Mouse (Mus musculus) left cerebral cortex, postnatal 25 days (tissue): ENCODE measurements around the gene Defb22. TPM values are rescaled to one million over a fixed set of nuclear protein-coding genes. Genes with fewer than 3 reads are reported as not detected.
A peak's percentile ranks its signal among the peaks of the same experiment; 100 is the strongest.

Experiments used
- DNase-seq, 2 experiments: peaks; one replicate each; pipeline ENCODE4 v3.0.0; 2022; ENCODE audit warnings: low spot score in 2 of 2, mixed read lengths in 1 of 2
- intact Hi-C: fragments of 180-260 bp; cut with DNase I; formaldehyde crosslinking; loops from one replicate; pipeline ENCODE4 v1.15.1; 2025
- total RNA-seq, 2 experiments: library from RNA; stranded (reverse); gene quantifications; 2 replicates each; pipeline ENCODE4 v1.2.3; 2021

Gene Defb22
- total RNA-seq = not detected

DNA sequence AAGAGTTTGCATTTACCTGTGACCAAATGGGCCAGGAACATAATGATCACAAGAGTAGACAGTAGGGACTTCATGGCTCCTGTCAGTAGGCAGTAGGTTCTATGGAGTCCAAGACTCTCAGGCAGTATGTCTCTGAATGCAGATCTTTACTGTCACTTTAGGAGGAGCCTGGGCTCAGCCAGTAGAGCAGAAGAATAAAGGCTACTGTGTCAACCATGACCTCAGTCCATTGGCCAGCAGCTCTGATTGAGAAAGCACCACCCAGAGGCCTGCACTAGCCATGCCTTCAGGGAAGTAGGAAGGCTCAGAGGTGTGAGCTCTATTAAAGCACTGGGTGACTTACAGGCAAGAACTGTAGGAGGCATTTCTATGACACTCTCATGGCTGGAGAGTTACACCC lies at the start of gene Defb22:
TSS of gene Defb22 (minus strand) at position 101 of the 400 bp plus-strand sequence.
- DNase-seq = no peak
- intact Hi-C loops = no loop called here

DNA sequence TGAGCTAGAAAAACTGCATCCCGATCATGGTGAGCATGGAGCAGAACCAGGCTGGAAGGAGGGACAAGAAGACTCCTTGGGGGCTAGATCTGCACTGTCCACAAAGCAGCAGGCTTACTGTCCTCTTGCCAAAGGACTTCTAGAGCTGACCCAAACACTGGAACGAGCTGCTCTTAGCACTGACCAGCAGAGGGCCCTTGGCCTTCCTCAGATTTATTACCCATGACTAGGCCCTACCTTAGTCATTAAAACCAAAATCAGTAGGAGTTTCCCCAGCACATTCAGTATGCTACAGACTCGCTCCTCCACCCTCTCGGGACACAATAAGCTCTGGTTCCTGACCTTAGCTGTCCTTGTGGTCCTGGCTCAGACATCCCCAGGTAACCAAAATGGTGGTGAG lies 28.0 kb upstream of the Defb22 start, which contains the start of gene Defb28:
TSS of gene Defb28 (plus strand) at position 275 of the 400 bp plus-strand sequence.
- intact Hi-C loops = no loop called here
- DNase-seq = no peak

DNA sequence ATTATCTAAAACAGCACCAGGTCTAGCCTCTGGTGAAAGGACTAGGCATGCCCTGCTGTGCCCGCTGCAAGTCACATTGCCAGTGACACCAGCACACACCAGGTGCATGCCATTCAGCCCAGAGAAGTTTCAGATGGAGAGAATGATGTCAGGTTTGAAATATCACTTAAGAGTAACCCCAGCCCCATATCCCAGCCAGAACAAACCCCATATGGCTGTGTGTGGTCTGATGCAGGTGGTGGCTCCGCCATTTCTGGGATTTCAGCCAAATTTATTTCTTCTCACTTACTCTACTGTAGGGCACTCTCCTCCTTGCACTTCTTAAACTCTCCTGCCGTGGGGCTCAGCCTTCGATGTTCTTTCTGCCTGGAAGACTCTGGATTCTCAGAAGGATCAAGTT lies 26.1 kb upstream of the Defb22 start:
- intact Hi-C loops = no loop called here
- DNase-seq = no peak

DNA sequence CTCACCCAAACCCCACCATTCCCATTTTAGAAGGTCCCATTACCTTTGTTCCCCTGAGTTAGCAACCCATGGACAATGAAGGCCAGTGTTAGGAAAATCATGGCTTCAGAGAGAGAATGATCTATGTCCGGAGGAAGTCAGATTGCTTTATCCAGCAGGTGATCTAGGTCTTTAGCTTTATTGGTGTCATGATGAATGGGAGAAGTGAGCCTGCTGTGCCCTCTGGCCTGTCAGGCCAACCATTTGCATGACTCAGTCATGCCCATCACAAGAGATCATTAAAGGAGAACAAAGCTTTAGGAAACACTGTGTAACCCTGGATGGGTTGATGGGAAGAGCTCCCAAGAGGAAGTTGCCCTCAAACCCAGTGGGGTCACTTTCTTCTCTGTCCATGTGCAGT lies 21.7 kb upstream of the Defb22 start, which contains the start of gene Defb26:
TSS of gene Defb26 (minus strand) at position 101 of the 400 bp plus-strand sequence.
- intact Hi-C loops = no loop called here
- DNase-seq = no peak

DNA sequence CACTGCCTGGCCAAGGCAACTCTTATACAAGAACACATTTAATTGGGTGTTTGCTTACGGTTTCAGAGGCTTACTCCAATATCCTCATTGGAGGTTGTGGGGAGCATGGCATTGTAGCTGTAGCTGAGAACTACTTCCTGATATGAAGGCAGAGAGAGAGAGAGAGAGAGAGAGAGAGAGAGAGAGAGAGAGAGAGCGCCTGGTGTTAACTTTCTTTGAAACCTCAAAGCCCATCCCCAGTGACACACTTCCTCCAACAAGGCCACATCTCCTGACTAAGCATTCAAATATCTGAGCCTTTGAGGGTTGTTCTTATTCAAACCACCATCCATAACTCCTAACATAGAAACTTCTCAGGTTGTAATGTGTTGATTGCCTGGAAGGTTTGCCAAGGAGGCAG lies 14.0 kb upstream of the Defb22 start:
- DNase-seq = no peak
- intact Hi-C loops = no loop called here

DNA sequence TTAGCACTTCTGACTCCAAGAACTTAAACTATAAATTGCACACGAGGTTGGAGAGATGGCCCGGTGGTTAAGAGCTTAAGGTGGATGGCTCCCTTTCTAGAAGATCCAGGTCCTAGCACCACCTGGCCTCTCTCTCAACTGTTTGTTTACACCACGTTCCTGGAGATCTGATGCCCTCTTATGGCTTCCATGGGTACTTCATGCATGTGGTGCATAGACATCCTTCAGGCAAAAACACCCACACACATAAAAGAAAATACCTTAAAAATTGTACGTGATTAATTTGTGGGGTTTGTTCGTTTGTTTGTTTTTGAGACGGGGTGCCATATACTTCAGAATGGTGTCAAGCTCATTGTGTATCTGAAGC lies 10.9 kb upstream of the Defb22 start:
- intact Hi-C loops = no loop called here
- DNase-seq = no peak

DNA sequence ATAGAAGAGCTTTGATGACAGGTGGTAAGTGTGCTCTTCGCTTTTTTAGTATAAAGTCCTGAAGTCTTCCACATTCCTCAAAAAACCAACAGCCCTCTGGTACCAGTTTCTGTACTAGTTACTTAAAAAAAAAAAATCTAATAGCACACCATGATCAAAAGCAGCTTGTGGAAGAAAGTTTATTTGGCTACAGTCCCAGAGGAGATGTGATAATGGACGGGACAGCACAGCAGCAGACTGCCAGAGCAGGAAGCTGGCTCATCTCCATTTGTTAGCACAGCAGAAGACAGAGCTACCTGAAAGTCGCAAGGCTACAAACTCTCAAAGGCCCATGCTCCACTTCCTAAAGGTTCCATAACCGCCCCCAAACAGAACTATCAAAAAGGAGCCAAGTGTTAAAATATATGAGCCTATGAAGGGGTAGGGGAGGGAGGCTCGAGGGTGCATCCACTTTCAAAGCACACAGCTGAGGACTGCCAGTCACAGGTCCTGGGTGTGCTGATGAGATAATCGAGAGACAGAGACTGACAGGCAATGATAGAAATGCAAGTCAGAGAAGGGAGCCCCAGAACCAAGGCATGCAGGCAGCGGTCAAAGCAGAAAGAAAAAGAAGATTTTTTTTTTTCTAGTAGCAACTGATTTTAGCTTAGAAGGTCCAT lies 10.4 kb upstream of the Defb22 start:
- intact Hi-C loops = no loop called here
- DNase-seq = no peak

DNA sequence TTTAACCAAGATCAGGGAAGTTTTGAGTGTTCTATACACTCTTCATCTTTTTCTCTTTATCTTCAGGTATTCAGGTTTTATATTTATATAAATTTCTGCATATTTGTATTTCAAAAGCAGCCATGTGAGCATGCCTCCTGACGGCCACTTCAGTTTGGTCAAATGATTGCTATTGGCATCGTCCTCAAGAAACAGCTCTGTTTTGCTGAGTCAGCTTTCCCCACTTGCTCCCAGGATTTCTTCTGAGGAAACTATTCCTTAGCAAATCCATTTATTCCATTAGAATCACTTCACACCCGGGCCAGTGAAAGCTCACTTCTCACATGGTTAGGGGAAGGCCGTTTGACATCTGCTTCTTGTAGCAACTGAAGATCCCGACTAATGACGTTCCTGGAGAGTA lies 8.1 kb upstream of the Defb22 start:
- no peak for DNase-seq
- intact Hi-C loops = no loop called here

DNA sequence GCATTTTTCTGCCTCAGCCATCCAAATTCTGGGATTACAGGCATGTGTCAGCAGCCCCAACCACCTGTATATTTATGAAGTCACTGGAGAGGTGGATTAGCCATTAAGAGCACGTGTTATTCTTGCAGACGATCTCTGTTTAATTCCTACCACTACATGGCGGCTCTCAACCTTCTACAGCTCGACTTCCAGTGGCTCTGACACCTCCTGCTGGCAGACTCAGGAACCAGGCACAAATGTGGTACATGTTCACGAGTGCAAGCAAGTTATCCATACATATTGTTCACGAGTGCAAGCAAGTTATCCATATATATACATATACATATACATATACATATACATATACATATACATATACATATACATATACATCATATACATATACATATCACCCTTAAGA lies 3.2 kb upstream of the Defb22 start:
- no peak for DNase-seq
- intact Hi-C loops = no loop called here

DNA sequence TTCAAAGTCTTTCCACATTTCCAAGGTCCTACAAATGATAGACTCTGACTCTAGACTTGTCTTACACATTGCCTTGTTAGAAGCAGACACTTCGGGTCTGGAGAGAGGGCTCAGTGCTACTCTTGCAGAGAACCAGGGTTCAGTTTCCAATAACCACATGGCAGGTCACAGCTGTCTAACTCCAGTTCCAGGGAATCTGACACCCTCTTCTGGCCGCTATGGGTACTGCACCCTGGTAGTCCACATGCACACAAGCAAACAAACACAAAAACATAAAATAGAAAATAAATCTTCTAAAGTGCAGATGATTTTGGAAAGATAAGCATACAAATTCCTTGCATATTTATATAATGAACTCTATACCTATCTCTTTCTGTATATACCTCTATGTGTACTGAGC lies 2.9 kb downstream of the Defb22 start:
- DNase-seq = no peak
- intact Hi-C loops = no loop called here

DNA sequence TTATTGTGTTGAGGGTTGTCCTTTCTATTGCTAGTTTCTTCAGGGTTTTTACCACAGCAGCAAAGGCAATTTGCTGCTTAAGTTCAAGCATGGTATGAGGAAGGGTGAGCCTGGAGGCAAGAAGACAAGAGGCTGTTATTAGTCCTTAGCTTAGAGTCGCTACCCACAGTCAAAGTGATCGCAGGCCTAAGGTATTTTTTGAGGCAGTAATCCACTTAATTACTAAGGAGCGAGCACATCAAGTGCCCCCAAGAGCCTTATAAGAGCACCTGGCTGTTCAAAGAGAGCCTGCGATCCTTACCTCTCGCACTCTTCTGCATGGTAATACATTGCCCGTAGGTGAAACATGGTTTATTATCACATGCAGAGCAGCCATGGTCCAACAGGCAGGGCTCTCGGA lies 8.2 kb downstream of the Defb22 start:
- intact Hi-C loops = no loop called here
- no peak for DNase-seq

DNA sequence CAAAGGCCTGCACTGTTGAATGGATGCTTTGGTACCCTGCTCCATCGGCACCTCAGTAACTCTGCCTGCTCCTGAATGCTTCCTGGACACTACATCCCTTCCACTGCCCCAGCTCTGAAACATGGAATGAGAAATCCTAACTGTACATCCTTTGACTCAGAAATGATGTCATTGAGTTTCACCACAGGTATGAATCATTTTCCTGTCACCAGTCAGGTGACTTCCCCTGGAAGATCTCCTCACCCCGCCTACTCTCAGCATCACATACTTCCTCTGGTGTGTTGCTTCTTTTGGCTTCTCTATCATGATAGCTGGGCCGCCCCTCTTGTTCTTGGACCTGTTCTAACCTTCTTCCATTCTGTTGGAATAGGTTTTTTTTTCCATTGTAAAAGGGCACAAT lies 9.1 kb downstream of the Defb22 start:
- no peak for DNase-seq
- intact Hi-C loops = no loop called here

DNA sequence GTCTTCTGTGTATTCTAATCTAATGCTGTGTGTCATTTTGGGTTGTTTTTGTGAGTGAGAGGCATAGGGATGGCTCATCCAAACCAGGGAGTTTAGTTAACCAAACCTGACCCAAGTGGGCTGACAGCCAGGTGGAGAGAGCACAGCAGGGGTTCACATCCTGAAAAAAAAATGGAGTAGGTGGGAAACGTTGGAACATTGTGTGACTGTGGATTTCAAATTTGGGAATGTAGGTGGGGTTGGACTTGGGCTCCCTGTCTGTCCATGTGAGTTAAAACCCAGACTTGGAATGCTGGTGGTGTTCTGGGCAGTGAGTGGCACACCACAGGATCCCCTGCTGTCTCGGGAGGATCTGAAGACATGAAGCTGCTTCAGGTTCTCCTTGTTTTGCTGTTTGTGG lies 13.2 kb downstream of the Defb22 start, which contains the start of gene Defb20:
TSS of gene Defb20 (plus strand) at position 301 of the 400 bp plus-strand sequence.
- intact Hi-C loops = no loop called here
- DNase-seq = no peak

DNA sequence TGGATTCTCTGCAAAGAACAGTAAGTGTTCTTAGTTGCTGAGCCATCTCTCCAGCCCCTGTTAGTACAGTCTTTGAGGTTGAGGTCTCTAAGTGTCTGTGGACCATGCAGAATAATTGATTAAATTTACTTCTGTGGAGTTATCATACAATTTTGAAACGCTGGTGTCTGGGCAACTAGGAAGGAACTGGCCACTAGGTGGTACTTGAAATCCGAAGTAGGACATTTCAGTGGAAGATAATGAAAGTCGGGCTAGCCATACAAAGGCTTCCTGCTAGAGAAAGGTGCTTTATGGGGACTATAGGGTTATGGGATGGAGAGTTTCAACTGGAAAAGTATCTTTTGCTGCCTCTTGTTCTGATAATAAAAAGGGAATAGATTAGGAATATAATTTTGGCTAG lies 17.5 kb downstream of the Defb22 start:
- intact Hi-C loops = loop anchor here (1.0 kb wide), 1 partner anchor 72 kb away; no protein-coding TSS in a partner anchor
- no peak for DNase-seq

DNA sequence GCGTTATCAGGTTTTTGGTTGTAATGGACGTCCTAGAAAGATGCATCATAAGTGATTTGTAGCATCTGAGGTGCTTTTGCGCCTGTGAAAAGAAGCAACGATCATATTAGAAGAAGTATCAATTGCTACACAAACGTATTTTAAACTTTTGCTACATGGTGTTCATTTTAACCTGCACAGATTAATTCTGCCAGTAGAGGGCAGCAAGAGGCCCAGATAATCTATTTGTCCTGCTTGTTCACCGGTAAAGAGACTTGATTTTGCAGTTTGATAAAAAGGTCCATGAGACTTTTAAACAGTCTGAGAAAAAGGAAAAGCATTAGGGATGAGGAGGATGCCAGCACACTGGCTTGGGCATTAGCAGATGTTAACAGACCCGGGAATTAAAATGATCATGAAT lies 19.0 kb downstream of the Defb22 start:
- intact Hi-C loops = no loop called here
- peak; percentile 63 to 65 for DNase-seq

DNA sequence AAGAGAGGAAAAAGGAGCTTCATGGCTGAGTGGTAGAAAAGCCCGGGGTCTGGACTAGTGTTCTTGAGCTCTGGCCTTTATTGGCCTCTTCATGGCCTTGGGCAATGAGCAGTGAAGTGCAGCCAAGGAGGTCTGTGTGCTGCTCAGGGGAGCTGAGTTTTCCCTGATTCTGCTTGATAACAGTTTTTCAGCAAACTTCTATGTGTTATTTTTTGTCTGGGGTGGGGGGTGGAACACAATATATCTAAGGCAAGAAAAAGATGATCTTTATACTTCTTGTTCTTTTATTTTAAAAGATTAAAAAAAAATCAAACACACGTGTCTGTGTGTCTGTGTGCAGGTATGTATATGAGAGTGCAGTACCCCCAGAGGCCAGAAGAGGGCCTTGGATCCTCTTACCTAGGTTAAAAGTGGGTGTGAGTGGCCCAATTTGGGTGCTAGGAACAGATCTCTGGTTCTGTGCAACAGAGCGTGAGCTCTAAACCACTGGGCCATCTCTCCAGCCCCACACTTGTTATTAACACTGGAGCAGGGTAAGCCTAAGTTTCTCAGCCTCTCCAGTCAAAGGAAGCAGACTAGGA lies 25.3 kb downstream of the Defb22 start, which contains the start of gene Defb23:
TSS of gene Defb23 (minus strand) at position 51 of the 581 bp plus-strand sequence.
- intact Hi-C loops = no loop called here

DNA sequence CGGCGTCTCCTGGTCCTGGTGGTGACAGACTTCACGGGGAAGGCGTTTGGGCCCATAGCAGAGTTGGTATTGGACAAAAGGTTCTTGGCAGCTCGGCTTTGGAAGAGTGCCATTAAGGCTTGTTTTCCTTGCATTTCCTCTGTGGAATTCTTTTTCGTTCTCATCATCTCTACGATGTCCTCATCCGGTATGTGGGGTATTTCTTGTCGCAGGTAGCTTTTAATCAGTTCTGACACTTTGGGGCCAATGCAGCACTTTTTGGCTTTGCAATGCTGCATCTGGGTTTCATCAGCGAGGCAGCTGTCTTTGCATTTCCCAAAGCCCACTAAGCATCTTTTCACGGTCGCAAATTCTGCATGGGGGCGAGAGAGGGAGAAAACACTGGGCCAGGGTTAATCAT lies 30.7 kb downstream of the Defb22 start:
- intact Hi-C loops = no loop called here
- DNase-seq = no peak

More for the DNA sequence above, 25.3 kb downstream of the Defb22 start, which contains the start of gene Defb23:
- no peak for DNase-seq

DNA sequence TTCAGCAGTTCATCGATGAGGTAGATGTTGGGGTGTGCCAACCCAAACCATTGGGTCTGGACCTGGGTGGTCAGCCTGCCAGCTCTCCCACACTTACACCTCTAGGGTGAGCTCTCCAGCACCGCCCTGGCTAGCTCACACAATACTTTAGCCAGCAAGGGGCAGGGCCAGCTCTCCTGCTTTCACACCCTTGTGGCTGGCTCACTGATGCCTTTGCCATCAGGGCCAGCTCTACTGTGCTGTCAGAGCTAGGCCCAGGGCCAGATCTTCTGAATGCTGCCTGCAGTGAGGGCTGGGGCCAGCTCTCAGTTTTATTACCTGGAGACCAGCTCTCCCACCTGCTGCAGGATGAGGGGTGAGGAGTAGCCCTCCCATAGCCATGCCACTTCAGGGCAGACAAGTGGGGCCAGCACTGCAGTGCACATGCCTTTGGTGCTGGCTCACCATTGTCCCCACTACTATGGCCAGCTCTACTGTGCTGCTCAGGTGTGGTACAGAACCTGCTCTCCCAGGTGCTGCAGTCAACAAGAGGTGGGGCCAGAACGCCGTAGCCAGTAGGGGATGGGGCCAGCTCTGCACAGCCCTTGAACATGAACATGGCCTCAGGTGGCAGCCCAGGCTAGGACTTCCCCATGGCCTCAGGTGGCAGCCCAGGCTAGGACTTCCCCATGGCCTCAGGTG lies 37.7 kb downstream of the Defb22 start:
- intact Hi-C loops = loop anchor here (5.0 kb wide), 1 partner anchor 90 kb away; the partner anchor contains the start of gene Defb29
- no peak for DNase-seq

DNA sequence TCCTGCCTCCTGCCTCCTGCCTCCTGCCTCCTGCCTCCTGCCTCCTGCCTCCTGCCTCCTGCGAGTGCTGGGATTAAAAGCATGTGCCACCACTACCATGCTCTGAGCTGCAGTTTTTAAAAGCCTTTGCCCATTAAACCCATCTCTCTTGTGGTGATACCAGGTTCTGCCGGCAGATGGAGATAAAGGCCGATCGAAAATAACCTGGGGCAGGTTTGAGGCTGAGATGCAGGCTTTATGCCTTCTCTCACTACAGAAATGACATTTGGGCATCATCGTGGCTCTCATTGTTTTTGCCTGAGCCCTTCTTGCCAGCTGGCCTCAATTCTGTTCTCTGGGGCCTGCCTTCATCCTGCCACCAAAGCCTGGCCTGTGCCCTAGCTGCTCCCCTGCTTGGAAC lies 39.7 kb downstream of the Defb22 start:
- intact Hi-C loops = loop anchor here (5.0 kb wide), 1 partner anchor 92 kb away; the partner anchor contains the start of gene Defb29
- peak; percentile 70 to 71 for DNase-seq

DNA sequence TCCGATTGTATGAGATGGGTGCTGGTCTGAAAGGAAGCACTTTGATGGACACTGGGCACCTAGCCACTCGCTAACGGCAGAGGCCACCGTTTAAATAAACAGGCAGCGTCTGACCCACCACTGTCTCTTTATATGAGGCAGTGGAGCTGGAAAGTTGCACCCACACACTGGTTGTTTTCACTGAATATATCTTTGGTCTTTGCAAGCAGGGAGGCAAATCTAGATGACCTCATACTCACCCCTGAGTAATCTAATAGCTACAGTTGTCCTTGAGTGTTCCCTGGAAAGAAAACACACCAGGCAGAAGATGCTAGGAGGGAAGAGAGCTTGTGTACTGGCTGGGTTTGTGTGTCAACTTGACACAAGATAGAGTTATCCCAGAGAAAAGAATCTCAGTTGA lies 42.5 kb downstream of the Defb22 start:
- DNase-seq = no peak
- intact Hi-C loops = no loop called here

DNA sequence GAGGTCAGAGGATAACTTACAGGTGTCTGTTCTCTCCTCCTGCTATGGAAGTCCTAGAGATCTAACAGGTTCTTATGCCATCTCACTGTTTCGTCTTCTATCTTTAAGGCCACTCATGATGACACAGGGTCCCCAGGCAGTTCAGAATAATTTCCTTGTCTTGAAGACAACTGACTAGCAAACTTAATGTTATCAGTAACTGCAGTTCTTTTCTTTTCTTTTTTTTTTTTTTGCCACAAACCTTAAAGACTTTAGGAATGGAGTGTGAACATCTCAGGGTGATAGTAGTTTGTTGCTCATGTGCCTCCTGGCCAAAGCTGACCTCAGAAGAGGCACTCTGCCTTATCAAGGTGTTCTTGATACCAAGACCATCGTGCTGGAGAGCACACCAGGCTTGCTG lies 43.3 kb downstream of the Defb22 start:
- DNase-seq = no peak
- intact Hi-C loops = no loop called here
